ENCODE assay signal across 21 mouse cellular contexts in the genomic region with DNA sequence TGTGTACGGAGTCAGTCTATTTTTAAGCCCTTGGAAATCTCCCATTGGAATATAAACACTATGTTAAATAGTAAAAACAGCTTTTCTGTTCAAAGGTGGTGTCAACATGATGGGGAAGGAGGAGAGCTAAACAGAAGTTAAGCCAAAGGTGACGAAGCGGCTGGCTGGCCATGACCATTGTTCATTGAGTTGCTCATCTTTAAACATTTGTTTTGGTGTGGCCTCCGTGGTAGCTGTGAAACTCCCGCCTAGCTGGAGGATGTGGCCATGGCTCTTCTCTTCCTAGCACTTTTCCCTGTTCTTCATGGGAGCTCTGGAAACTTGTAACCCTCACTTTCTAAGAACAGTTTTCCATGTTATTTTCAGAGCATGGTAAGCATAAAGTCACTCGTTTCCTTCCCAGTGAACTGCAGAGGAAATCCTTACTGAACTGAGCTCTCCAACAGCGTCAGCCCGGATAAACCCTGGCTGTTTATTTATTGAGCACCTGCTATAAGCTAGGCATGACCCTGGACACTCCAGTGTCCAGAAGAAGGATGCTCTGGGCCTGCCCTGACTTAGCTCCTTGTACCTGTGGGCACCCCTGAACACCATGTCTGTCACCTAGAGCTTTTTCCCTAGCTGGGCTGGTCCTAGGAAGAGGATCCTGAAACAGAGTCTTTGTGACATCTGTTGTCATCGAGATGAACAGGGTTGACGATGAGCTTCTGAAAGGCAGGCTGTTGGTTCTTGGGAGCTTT. TPM values are rescaled to one million over a fixed set of nuclear protein-coding genes. Genes with fewer than 3 reads are reported as not detected.
A peak's percentile ranks its signal among the peaks of the same experiment; 100 is the strongest.
DNase-seq lines count a peak whose midpoint lies in the region; ATAC-seq and TF ChIP-seq lines count a peak whose summit lies in the region.
"Had no signal": no experiment of that assay in that cellular context is flagged by ENCODE, and none has a peak within 500 bp of the region (broad histone marks: within the 10 kb centered on the region; RNA-seq: fewer than 3 reads in every experiment).

No protein-coding gene starts in this region.

- TF ChIP-seq CTCF in stomach, postnatal 0 days (IDR thresholded peaks at IDR 0.05; ENCODE audit: low read depth) = no peak

- H3K9me3 ChIP-seq in heart, embryonic 12.5 days (replicated peaks) = no peaks in the 10 kb centered on the region
- H3K9me3 ChIP-seq in kidney, embryonic 15.5 days (replicated peaks) = no peaks in the 10 kb centered on the region
- no peaks in the 10 kb centered on the region for H3K9me3 ChIP-seq in stomach, embryonic 15.5 days
- no peaks in the 10 kb centered on the region for H3K9me3 ChIP-seq in stomach, postnatal 0 days (ENCODE audit: control insufficient read depth, low read length)
- H3K9me3 ChIP-seq: forebrain, embryonic 15.5 days; limb, embryonic 12.5 days; lung, embryonic 15.5 days had no signal

- no peak for ATAC-seq in heart, embryonic 12.5 days (ENCODE audit: insufficient number of reproducible peaks, low FRiP score)
- ATAC-seq in kidney, embryonic 15.5 days (replicated peaks; ENCODE audit: low FRiP score) = no peak
- no peak for ATAC-seq in stomach, embryonic 15.5 days (ENCODE audit: insufficient read depth, low FRiP score, low read depth)
- ATAC-seq in stomach, postnatal 0 days (ENCODE audit: low FRiP score, low TSS enrichment) = no peak
- ATAC-seq: forebrain, embryonic 15.5 days; Patski had no signal

- peak overlapping the region; percentile 44 for H3K27ac ChIP-seq in heart, embryonic 12.5 days (ENCODE audit: poor library complexity, severe bottlenecking)
- H3K27ac ChIP-seq in kidney, embryonic 15.5 days = 0 out of 2 replicates have a peak overlapping the region, but pooled peaks have one; percentile 27
- H3K27ac ChIP-seq in stomach, embryonic 15.5 days = peak overlapping the region; percentile 45; the same call in 1 of the 2 replicates
- H3K27ac ChIP-seq in stomach, postnatal 0 days (replicated peaks) = no peak overlapping the region
- H3K27ac ChIP-seq: forebrain, embryonic 15.5 days; gastrocnemius, adult 2 months; layer of hippocampus, adult 2 months; left cerebral cortex, adult 2 months; limb, embryonic 12.5 days; lung, embryonic 15.5 days had no signal

- H3K4me3 ChIP-seq in heart, embryonic 12.5 days = no peak overlapping the region
- no peak overlapping the region for H3K4me3 ChIP-seq in kidney, embryonic 15.5 days (replicated peaks)
- no peak overlapping the region for H3K4me3 ChIP-seq in stomach, embryonic 15.5 days (replicated peaks)
- no peak overlapping the region for H3K4me3 ChIP-seq in stomach, postnatal 0 days (ENCODE audit: low read depth, low read length)
- H3K4me3 ChIP-seq: forebrain, embryonic 15.5 days; gastrocnemius, adult 2 months; layer of hippocampus, adult 2 months; left cerebral cortex, adult 2 months; limb, embryonic 12.5 days; lung, embryonic 15.5 days had no signal

- no peak overlapping the region for H3K4me2 ChIP-seq in heart, embryonic 12.5 days
- no peak overlapping the region for H3K4me2 ChIP-seq in kidney, embryonic 15.5 days
- no peak overlapping the region for H3K4me2 ChIP-seq in stomach, embryonic 15.5 days
- H3K4me2 ChIP-seq in stomach, postnatal 0 days (replicated peaks; ENCODE audit: low read depth) = no peak overlapping the region
- H3K4me2 ChIP-seq: forebrain, embryonic 15.5 days; limb, embryonic 12.5 days; lung, embryonic 15.5 days had no signal

- no peaks in the 10 kb centered on the region for H3K27me3 ChIP-seq in heart, embryonic 12.5 days (replicated peaks)
- H3K27me3 ChIP-seq in kidney, embryonic 15.5 days = no peaks in the 10 kb centered on the region
- no peaks in the 10 kb centered on the region for H3K27me3 ChIP-seq in stomach, embryonic 15.5 days (replicated peaks)
- H3K27me3 ChIP-seq in stomach, postnatal 0 days (ENCODE audit: control insufficient read depth, insufficient read depth, low read length) = no peaks in the 10 kb centered on the region
- H3K27me3 ChIP-seq: forebrain, embryonic 15.5 days; limb, embryonic 12.5 days; lung, embryonic 15.5 days; Patski had no signal

- no peak overlapping the region for H3K9ac ChIP-seq in heart, embryonic 12.5 days
- H3K9ac ChIP-seq in kidney, embryonic 15.5 days = no peak overlapping the region
- H3K9ac ChIP-seq in stomach, embryonic 15.5 days = no peak overlapping the region
- H3K9ac ChIP-seq in stomach, postnatal 0 days (ENCODE audit: low read length) = no peak overlapping the region
- H3K9ac ChIP-seq: forebrain, embryonic 15.5 days; limb, embryonic 12.5 days; lung, embryonic 15.5 days had no signal

- intact Hi-C loops in heart, postnatal 10 days (cut with DNase I) = no loop called here

- TF ChIP-seq EP300 in stomach, postnatal 0 days (optimal IDR thresholded peaks at IDR 0.05) = no peak

- no peaks in the 10 kb centered on the region for H3K36me3 ChIP-seq in heart, embryonic 12.5 days
- no peaks in the 10 kb centered on the region for H3K36me3 ChIP-seq in kidney, embryonic 15.5 days
- H3K36me3 ChIP-seq in stomach, embryonic 15.5 days = no peaks in the 10 kb centered on the region
- H3K36me3 ChIP-seq in stomach, postnatal 0 days (ENCODE audit: control insufficient read depth, insufficient read depth, low read length) = no peaks in the 10 kb centered on the region
- H3K36me3 ChIP-seq: forebrain, embryonic 15.5 days; lung, embryonic 15.5 days had no signal

- peaks cover 24% of the 10 kb centered on the region for H3K4me1 ChIP-seq in heart, embryonic 12.5 days (replicated peaks)
- H3K4me1 ChIP-seq in kidney, embryonic 15.5 days = peaks cover 45% of the 10 kb centered on the region
- H3K4me1 ChIP-seq in stomach, embryonic 15.5 days = peaks cover 22% of the 10 kb centered on the region; the same call in 1 of the 2 replicates
- peaks cover 10% of the 10 kb centered on the region for H3K4me1 ChIP-seq in stomach, postnatal 0 days (replicated peaks; ENCODE audit: control insufficient read depth, insufficient read depth)

- DNase-seq in heart, postnatal 10 days = no peak
- no peak for DNase-seq in kidney, adult 11 months
- DNase-seq in stomach, postnatal 0 days (ENCODE audit: low spot score) = no peak
- no peak for DNase-seq in urinary bladder, adult 2 months (ENCODE audit: low spot score)
- no peak for DNase-seq in cerebellum, postnatal 4 days (ENCODE audit: low spot score in 2 of 2)
- DNase-seq: B cell, adult 2 months; cerebellum, postnatal 14 days; gastrocnemius, adult 2 months; kidney, adult 9 months; spleen, adult 18-20 months; thymus, postnatal 4 days had no signal

- 70% methylated on average over 10 of the region's 10 CpGs for WGBS in heart, embryonic 12.5 days
- 67% methylated on average over 10 of the region's 10 CpGs for whole genome bisulfite sequencing in kidney, embryonic 15.5 days
- 62% methylated on average over 10 of the region's 10 CpGs for WGBS in stomach, embryonic 15.5 days
- 47% methylated on average over 10 of the region's 10 CpGs for WGBS in stomach, postnatal 0 days

RNA-seq across cellular contexts. Expression of a gene that starts 40.2 kb away (rescaled TPM):
- 11.5 and 13.3 TPM in 2 replicates for polyA plus RNA-seq in heart, embryonic 12.5 days (2016; fragmentation: Nextera tagmentation; extraction: Ambion mirVana)
- total RNA-seq in heart, postnatal 10 days (2021) = 1 to 10 TPM; 4.5 to 5.8 TPM
- 35.2 and 39.5 TPM in 2 replicates for polyA plus RNA-seq in kidney, embryonic 15.5 days (2015; fragmentation: Nextera tagmentation; extraction: Ambion mirVana)
- 17.0 and 21.2 TPM in 2 replicates for polyA plus RNA-seq in stomach, embryonic 15.5 days (2015; fragmentation: Nextera tagmentation; extraction: Ambion mirVana)
- 5.8 and 6.7 TPM in 2 replicates for polyA plus RNA-seq in stomach, postnatal 0 days (2015; fragmentation: Nextera tagmentation; extraction: Ambion mirVana)
- polyA plus RNA-seq in urinary bladder, adult 2 months (2012; rRNA removed) = 3.0 TPM in 2 replicates
- total RNA-seq: neutrophil, adult 5-6 weeks had no signal
